In genomic region chr9:57517113-57517512, GRCm38 (mm10) we compare ENCODE assay signal across 8 mouse cellular contexts. TPM values are rescaled to one million over a fixed set of nuclear protein-coding genes. Genes with fewer than 3 reads are reported as not detected.
DNase-seq lines count a peak whose midpoint lies in the region; ATAC-seq and TF ChIP-seq lines count a peak whose summit lies in the region.

No protein-coding gene starts in this region.

- no peaks in the 10 kb centered on the region for H3K36me3 ChIP-seq in heart, postnatal 0 days (replicated peaks; ENCODE audit: control insufficient read depth, insufficient read depth, low read length)
- H3K36me3 ChIP-seq in forebrain, embryonic 14.5 days (ENCODE audit: control insufficient read depth, insufficient read depth, low read length), result no peaks in the 10 kb centered on the region
- H3K36me3 ChIP-seq in splenic B cell, adult 2 months (ENCODE audit: control insufficient read depth, insufficient read depth, low read length, poor library complexity, severe bottlenecking), result no peaks in the 10 kb centered on the region

- no peak overlapping the region for H3K27ac ChIP-seq in heart, postnatal 0 days (ENCODE audit: low read depth)
- H3K27ac ChIP-seq in forebrain, embryonic 14.5 days (ENCODE audit: low read depth, low read length), result 0 out of 2 replicates have a peak overlapping the region, but pooled peaks have one; percentile 14

- ATAC-seq in heart, postnatal 0 days (ENCODE audit: insufficient read depth, low read depth), result no peak
- ATAC-seq in CD4-positive, CD25-positive, alpha-beta regulatory T cell, adult 4 months, result peak; percentile 56
- ATAC-seq in forebrain, embryonic 14.5 days, result 0 out of 2 replicates have a peak, but pooled peaks have one; percentile 5

- no peak overlapping the region for H3K4me3 ChIP-seq in heart, postnatal 0 days (ENCODE audit: low read depth, low read length)
- H3K4me3 ChIP-seq in forebrain, embryonic 14.5 days (ENCODE audit: low read depth, low read length), result no peak overlapping the region

- peak; percentile 83 for TF ChIP-seq CTCF in heart, postnatal 0 days (IDR thresholded peaks at IDR 0.05; ENCODE audit: low read depth)

- H3K9ac ChIP-seq in heart, postnatal 0 days (replicated peaks; ENCODE audit: low read depth, low read length), result no peak overlapping the region
- H3K9ac ChIP-seq in forebrain, embryonic 14.5 days (ENCODE audit: low read length), result no peak overlapping the region; the same call in 1 of the 2 replicates

- WGBS in heart, postnatal 0 days, result 8% methylated on average over 3 of the region's 3 CpGs
- 2% methylated on average over 3 of the region's 3 CpGs for WGBS in forebrain, embryonic 14.5 days

- no peak overlapping the region for H3K4me2 ChIP-seq in heart, postnatal 0 days (ENCODE audit: low read depth, low read length)
- no peak overlapping the region for H3K4me2 ChIP-seq in forebrain, embryonic 14.5 days (ENCODE audit: low read length)

- H3K27me3 ChIP-seq in heart, postnatal 0 days (ENCODE audit: control insufficient read depth, insufficient read depth, low read length), result no peaks in the 10 kb centered on the region
- H3K27me3 ChIP-seq in forebrain, embryonic 14.5 days (replicated peaks; ENCODE audit: control insufficient read depth, insufficient read depth, low read length), result no peaks in the 10 kb centered on the region
- no peaks in the 10 kb centered on the region for H3K27me3 ChIP-seq in splenic B cell, adult 2 months (ENCODE audit: control insufficient read depth, insufficient read depth, low read length, poor library complexity, severe bottlenecking)

- 0 out of 2 replicates have a peak, but pooled peaks cover 4% of the 10 kb centered on the region for H3K4me1 ChIP-seq in heart, postnatal 0 days (ENCODE audit: control insufficient read depth, insufficient read depth)
- H3K4me1 ChIP-seq in forebrain, embryonic 14.5 days (ENCODE audit: control insufficient read depth, insufficient read depth, low read length), result peaks cover 2% of the 10 kb centered on the region; the same call in 1 of the 2 replicates

- no peaks in the 10 kb centered on the region for H3K9me3 ChIP-seq in heart, postnatal 0 days (replicated peaks; ENCODE audit: control insufficient read depth, low read length)
- H3K9me3 ChIP-seq in forebrain, embryonic 14.5 days (replicated peaks; ENCODE audit: control insufficient read depth, low read length), result no peaks in the 10 kb centered on the region

- peak; percentile 68 for DNase-seq in heart, postnatal 0 days (ENCODE audit: low spot score)
- DNase-seq in heart, adult 9 months (ENCODE audit: low spot score in 2 of 2), result no peak
- DNase-seq in brain, adult 2 months (ENCODE audit: low read depth, low spot score), result peak; percentile 88
- DNase-seq in forebrain, embryonic 14.5 days (ENCODE audit: low spot score), result peak; percentile 90
- DNase-seq in kidney, postnatal 36 days, result peak; percentile 44 to 85
- DNase-seq in mesoderm, embryonic 11.5 days (ENCODE audit: low read depth, low spot score), result peak; percentile 75
- DNase-seq in splenic B cell, adult 2 months (ENCODE audit: low read depth, low spot score), result peak; percentile 87

- TF ChIP-seq EP300 in heart, postnatal 0 days (IDR thresholded peaks at IDR 0.05; ENCODE audit: low read depth), result no peak

RNA-seq across cellular contexts. Expression of gene Cox5a, which starts 4.0 kb away (rescaled TPM):
- 1,146 and 1,154 TPM in 2 replicates for total RNA-seq in heart, postnatal 0 days (2014; rRNA removed; ENCODE audit: low replicate concordance)
- 4,139 and 4,337 TPM in 2 replicates for polyA plus RNA-seq in heart, postnatal 0 days (2015; fragmentation: Nextera tagmentation; extraction: Ambion mirVana)
- polyA plus RNA-seq in CD4-positive, CD25-positive, alpha-beta regulatory T cell, adult 4 months (2017; shearing (Covaris generic)), result 100 to 1,000 TPM; 197 to 242 TPM
- 791 and 827 TPM in 2 replicates for polyA plus RNA-seq in forebrain, embryonic 14.5 days (2014; fragmentation: Nextera tagmentation; extraction: Ambion mirVana)

RNA-seq across cellular contexts. Expression of gene Rpp25, which starts 13.3 kb away (rescaled TPM):
- total RNA-seq in heart, postnatal 0 days (2014; rRNA removed; ENCODE audit: low replicate concordance), result 13.8 and 21.3 TPM in 2 replicates
- 11.3 and 15.0 TPM in 2 replicates for polyA plus RNA-seq in heart, postnatal 0 days (2015; fragmentation: Nextera tagmentation; extraction: Ambion mirVana)
- polyA plus RNA-seq in CD4-positive, CD25-positive, alpha-beta regulatory T cell, adult 4 months (2017; shearing (Covaris generic)), result not detected
- polyA plus RNA-seq in forebrain, embryonic 14.5 days (2014; fragmentation: Nextera tagmentation; extraction: Ambion mirVana), result 18.5 and 20.4 TPM in 2 replicates

RNA-seq across cellular contexts. Expression of gene Fam219b, which starts 20.2 kb away (rescaled TPM):
- total RNA-seq in heart, postnatal 0 days (2014; rRNA removed; ENCODE audit: low replicate concordance), result 4.5 and 9.2 TPM in 2 replicates
- 8.0 and 8.8 TPM in 2 replicates for polyA plus RNA-seq in heart, postnatal 0 days (2015; fragmentation: Nextera tagmentation; extraction: Ambion mirVana)
- polyA plus RNA-seq in CD4-positive, CD25-positive, alpha-beta regulatory T cell, adult 4 months (2017; shearing (Covaris generic)), result 10 to 100 TPM; 22.2 to 29.8 TPM
- polyA plus RNA-seq in forebrain, embryonic 14.5 days (2014; fragmentation: Nextera tagmentation; extraction: Ambion mirVana), result 20.4 and 23.6 TPM in 2 replicates

RNA-seq across cellular contexts. Expression of gene Mpi, which starts 35.5 kb away (rescaled TPM):
- total RNA-seq in heart, postnatal 0 days (2014; rRNA removed; ENCODE audit: low replicate concordance), result 130 TPM in 2 replicates
- polyA plus RNA-seq in heart, postnatal 0 days (2015; fragmentation: Nextera tagmentation; extraction: Ambion mirVana), result 97.7 and 99.1 TPM in 2 replicates
- 10 to 100 TPM; 15.7 to 17.9 TPM for polyA plus RNA-seq in CD4-positive, CD25-positive, alpha-beta regulatory T cell, adult 4 months (2017; shearing (Covaris generic))
- 46.1 and 47.5 TPM in 2 replicates for polyA plus RNA-seq in forebrain, embryonic 14.5 days (2014; fragmentation: Nextera tagmentation; extraction: Ambion mirVana)

RNA-seq across cellular contexts. Expression of gene Scamp2, which starts 43.6 kb away (rescaled TPM):
- total RNA-seq in heart, postnatal 0 days (2014; rRNA removed; ENCODE audit: low replicate concordance), result 42.1 and 91.7 TPM in 2 replicates
- polyA plus RNA-seq in heart, postnatal 0 days (2015; fragmentation: Nextera tagmentation; extraction: Ambion mirVana), result 45.9 and 46.5 TPM in 2 replicates
- polyA plus RNA-seq in CD4-positive, CD25-positive, alpha-beta regulatory T cell, adult 4 months (2017; shearing (Covaris generic)), result 100 to 1,000 TPM in 1 of 2 experiments, 10 to 100 TPM in 1; 92.6 to 119 TPM
- 55.5 and 56.4 TPM in 2 replicates for polyA plus RNA-seq in forebrain, embryonic 14.5 days (2014; fragmentation: Nextera tagmentation; extraction: Ambion mirVana)

Comparison
In these comparisons a context has a peak if more than half of its experiments do, and no peak if none do; other contexts are left out.
1. DNase-seq: peak in heart, postnatal 0 days (single experiment), brain, adult 2 months (single experiment), forebrain, embryonic 14.5 days (single experiment), kidney, postnatal 36 days (2 of 2), mesoderm, embryonic 11.5 days (single experiment) and splenic B cell, adult 2 months (single experiment); none in heart, adult 9 months (0 of 2).
2. RNA of gene Rpp25, which starts 13.3 kb away (polyA plus RNA-seq): 18.5 to 20.4 TPM in forebrain, embryonic 14.5 days and 11.3 to 15.0 TPM in heart, postnatal 0 days; not detected in CD4-positive, CD25-positive, alpha-beta regulatory T cell, adult 4 months; every median in the first group is over 10 times any median in the second.